Mouse (Mus musculus) layer of hippocampus, postnatal 10 days (tissue): Measurements from ENCODE around the gene Myocos. TPM values are rescaled to one million over a fixed set of nuclear protein-coding genes. Genes with fewer than 3 reads are reported as not detected.
"Not testable (repeated sequence)": the region's sequence is repeated elsewhere in the genome, so short reads cannot be mapped to it uniquely, and the experiment has no call there.

ENCODE experiments used
- DNase-seq, 2 experiments: peaks; one replicate each; pipeline ENCODE4 v3.0.0; 2021; ENCODE audit warnings: low spot score in 2 of 2
- long read RNA-seq: library from polyadenylated mRNA; stranded (forward); transcript quantifications from one replicate; pipeline ENCODE4 v2.0.0, GENCODE M21; 2023
- total RNA-seq, 2 experiments: library from RNA; stranded (reverse); gene quantifications; 2 replicates each; pipeline ENCODE4 v1.2.3; 2021

Gene Myocos
- total RNA-seq, result not detected
- long read RNA-seq, result 0 reads

DNA sequence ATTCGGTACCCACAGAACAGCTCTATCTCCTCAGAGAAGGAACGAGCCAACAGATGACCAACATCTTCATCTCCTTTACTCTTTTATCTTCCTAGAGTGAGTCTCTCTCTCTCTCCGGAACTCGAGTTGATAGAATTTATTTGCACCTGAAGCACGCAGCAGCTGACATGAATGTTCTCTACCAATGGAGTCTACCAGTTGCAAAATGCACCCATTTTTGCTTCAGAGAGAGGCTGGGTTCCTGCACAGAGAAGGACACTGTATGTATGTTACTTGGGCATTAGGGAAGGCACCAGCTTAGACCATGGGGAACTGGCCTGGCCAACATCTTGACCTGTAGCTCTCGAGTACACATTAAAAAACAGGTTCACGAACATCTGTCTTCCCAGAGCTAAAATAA lies at the start of gene Myocos:
Gene Myocos (minus strand): TSS at position 101 of the 400 bp plus-strand sequence.
- no peak for DNase-seq

GRCm38 (mm10) chr1:162700389-162701066 lies 42.5 kb upstream of the Myocos start:
- no peak for DNase-seq

GRCm38 (mm10) chr1:162697866-162698265 lies 39.8 kb upstream of the Myocos start:
- DNase-seq, result no peak

DNA sequence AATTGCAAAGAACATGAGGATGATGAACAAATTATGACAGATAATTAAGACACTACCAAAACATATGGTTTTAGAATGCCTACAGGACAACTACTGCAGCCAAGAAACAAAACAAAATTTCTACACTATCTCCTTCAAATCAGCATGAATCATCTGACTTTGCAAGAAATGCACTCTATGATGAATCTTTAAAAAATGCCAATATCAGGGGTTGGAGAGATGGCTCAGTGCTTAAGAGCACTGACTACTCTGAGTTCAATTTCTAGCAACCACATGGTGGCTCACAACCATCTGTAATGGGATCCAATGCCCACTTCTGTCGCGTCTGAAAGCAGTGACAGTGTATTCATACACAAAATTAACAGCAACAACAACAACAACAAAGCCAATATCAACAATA lies 35.7 kb upstream of the Myocos start:
- DNase-seq, result no peak

DNA sequence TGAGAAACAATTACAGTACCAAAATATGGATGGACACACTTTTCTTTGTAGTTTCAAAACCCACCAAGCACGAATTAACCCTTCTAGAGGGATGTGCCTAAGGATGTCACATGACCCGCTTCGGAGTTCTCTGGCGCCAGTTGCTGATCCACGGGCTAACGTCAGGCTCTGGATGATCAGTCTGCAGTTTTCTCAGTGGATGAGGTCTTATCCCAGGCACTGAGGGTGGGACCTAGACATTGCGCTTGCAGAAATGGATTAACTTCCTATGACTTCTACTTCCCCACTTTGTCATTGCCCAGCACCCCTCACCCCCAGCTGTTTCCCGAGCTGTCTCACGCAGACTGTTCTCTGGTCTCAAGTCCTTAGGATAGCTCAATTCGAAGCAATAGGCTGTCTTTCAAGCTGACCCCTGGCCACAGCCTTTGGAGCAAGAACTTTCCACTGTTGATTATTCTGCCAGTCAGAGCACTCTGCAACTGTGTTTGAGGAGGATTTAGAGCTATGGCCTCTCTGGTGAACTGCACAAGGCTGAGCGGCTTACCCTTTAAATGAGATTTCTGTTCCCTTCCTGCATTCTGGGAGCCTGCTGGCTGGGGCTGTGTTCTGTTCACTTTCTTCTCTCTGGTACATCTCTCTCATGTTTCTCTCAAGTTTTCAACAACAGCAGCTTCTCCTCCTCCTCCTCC lies 7.6 kb upstream of the Myocos start:
- no peak for DNase-seq

DNA sequence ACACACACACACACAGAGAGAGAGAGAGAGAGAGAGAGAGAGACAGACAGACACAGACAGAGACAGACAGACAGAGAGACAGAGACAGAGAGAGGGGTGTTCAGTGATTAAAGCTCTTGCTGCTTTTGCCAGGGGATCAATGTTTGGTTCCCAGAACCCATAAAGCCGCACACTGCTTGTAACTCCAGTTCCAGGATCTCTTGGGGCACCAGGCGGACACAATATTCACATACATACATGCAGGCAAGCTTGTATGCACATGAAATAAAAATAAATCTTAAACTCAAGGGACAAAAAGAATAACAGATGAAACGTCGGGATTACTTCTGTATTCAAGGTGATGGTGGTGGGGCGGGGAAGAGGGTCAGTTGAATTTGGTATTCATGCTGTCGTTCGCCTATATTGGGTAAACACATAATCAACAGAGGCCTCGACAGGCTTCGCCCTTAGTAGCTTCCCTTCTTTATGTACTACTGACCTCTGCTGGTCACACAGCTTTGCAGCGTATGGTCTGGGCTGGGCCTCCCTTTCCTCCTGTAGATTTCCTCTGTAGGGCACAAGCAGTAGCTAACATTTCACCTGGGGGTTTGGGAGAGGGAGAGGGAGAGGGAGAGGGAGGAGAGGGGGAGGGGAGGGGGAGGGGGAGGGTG lies 6.9 kb upstream of the Myocos start:
- DNase-seq, result peak; percentile 78 to 84

GRCm38 (mm10) chr1:162660276-162660860 lies 2.3 kb upstream of the Myocos start:
- DNase-seq, result no peak

- DNase-seq, result no peak
Measured at GRCm38 (mm10) chr1:162648416-162648815, 9.6 kb downstream of the Myocos start.

DNA sequence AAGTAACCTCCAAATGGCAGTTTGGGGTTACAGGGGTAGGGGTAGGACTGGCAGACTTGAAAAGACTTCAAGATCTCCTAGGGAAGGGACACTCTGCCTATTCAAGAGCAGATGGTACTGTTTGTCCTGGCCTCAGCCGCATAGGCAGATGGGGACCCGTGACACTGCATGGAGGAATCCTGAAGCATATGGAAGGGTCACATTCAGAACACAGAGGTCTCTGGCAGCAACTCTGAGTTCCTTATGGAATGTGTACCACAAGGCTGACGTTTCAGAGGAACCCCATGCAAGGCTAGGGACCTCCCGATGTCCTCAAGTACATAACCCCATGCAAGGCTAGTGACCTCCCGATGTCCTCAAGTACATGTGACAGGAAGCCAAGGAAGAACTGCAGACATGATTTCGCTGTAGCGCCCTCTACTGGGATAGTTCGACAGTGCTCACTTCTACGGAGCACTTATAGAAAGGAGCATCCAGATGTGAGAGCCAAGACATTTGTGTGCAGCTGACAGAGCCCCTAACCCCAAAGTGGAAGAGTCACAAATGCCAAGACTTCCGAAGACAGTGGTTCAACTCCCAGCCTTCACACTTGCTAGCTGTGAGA lies 11.8 kb downstream of the Myocos start:
- no peak for DNase-seq

DNA sequence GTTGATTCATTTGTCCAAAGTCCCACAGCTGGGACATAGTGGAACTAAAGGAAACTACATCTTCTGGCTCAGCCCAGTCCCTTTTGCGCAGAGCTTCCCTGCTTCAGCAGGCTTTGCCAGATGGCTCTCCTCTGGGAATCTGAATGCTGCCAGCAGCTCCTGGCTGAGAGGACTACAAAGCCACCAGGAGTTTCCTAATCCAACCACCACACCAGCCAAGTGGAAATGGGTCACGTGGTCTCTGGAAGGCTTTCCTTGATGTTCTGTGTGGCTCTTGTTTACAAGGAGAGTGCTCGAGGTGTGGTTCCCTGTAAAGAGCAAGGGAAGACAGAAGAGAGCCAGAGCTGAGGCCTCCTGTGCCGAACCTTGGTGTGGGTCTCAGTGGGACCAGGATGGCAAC lies 14.3 kb downstream of the Myocos start:
- peak; percentile 67 to 69 for DNase-seq

DNA sequence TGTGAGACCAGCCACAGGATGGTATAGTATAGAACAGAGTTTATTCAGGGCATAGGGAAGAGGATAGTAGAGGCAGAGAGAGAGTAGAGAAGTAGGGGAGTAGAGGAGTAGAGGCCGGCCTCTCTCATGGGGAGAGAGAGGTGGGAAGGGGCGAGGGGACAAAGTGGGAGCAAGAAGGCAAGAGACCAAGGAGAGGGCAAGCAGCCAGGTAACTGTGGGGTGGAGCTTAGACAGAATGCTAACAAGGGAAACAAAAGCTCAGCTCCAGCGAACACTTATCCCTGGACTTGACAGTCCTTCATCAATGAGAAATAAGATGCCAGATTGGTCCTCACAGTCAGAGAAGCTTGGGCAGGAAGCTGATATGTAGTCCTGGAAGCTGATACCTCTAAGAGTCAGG lies 15.4 kb downstream of the Myocos start:
- DNase-seq, result no peak

DNA sequence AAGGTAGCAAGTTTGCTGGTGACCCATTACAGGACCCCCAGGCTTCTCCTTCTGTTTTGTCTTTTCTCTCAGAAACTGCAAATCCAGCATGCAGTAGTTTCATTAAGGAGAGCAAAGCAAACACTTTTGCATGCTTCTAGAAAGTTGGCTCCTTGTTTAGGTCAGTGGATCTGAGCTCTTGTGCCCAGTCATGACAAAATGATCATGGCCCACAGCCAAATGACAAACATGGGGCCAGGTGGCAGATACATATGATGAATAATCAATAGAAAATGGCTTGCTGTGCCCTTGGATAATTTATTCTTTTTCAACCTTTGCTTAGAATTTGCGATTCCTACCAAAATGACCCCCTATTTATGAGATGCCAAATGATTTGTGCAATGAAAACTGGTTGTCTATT lies 18.2 kb downstream of the Myocos start:
- DNase-seq, result no peak

GRCm38 (mm10) chr1:162639051-162639750 lies 18.8 kb downstream of the Myocos start, which contains the start of gene Myoc:
Myoc (plus strand) TSS chr1:162639155.
- no peak for DNase-seq

GRCm38 (mm10) chr1:162638535-162638934 lies 19.5 kb downstream of the Myocos start:
- no peak for DNase-seq

DNA sequence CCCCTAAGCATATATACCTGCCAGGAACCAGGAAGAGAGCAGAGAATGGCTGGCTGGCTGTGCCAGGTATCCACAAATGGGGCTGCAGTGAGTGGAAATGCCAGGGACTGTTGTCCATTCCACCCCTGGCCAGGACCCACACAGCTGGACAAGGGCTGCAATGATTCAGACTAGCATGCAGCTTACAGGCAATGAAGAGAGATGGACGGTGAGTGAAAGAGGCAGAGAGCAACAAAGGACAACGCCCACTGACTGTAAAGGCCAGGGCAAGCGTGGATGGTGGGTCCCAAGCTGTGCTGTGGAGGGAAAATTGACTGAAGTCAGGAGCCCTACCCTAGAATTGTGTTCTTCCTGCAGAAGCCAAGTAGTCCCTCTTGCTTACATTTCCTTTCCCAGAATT lies 21.5 kb downstream of the Myocos start:
- no peak for DNase-seq

DNA sequence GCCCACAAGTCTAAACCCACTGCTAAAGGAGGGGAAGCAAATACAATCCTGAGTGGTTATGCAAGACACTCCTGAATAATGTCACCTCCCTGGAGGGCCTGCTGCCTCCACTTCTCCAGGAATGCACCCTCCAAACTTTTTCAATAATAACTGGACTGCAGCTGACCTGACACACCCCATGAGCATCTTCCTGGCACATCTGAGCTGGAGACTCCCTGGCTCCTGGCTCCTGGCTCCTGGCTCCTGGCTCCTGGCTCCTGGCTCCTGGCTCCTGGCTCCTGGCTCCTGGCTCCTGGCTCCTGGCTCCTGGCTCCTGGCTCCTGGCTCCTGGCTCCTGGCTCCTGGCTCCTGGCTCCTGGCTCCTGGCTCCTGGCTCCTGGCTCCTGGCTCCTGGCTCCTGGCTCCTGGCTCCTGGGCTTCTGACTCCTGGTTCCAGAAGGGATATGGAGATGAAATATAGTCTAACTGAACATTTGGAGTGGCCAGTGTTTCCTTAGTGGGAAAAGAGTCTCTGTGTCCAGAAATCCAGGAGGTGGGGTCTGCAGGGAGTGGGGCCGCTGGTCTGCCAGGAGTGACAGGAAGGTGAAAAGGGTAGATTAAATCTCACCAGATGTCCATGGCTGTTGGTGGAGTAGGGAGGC lies 22.6 kb downstream of the Myocos start:
- DNase-seq, result not testable (repeated sequence)

DNA sequence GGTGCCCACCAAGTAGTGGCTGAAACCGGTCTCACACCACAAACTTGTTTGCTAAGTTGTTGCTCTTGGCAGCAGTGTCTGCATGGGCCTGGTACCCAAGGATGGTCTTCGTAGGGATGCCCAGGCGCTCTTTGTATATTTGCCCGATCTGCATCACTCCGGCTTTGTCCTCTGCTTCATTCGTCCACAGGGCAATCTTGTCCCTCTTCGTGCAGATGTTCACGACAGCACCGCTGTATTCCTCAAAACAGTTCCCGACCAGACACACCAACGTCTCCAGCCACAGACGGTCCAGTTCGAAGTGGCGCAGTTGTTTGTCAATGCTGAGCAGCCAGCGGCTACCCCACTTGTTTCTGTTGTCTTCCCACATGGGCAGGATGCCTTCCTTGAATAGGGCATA lies 29.7 kb downstream of the Myocos start:
- not testable (repeated sequence) for DNase-seq

- not testable (repeated sequence) for DNase-seq
Measured at GRCm38 (mm10) chr1:162627821-162628220, 30.2 kb downstream of the Myocos start.

DNA sequence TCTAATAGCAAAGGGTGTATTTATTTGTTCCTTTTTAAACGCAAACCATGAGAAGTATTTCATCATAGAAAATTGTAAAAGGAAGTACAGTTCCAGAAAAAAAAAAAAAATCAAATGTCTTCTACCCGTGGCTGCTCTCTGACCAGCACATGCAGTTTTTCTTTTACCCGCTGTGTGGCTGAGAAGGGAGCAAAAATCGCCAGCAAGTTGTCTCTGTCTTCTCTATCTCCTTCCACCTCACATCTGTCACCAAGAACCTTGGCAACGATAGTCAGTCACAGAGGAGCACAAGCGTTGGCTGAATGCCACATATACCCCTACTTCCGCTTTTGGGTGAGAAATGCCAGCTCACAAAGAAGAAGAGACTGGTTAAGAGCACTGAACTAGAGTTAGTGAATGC lies 32.8 kb downstream of the Myocos start:
- no peak for DNase-seq

GRCm38 (mm10) chr1:162623895-162624294 lies 34.1 kb downstream of the Myocos start:
- no peak for DNase-seq
